Mouse (Mus musculus): ENCODE data around the gene Lmbr1l.

Lmbr1l gene

GRCm38 (mm10) chr15:98867321-98867720, 50.7 kb downstream of the Lmbr1l start:
- peak; percentile 51 for DNase-seq

- DNase-seq: no peak
Observed at GRCm38 (mm10) chr15:98866501-98866900, 51.5 kb downstream of the Lmbr1l start.

- DNase-seq: no peak
Observed at GRCm38 (mm10) chr15:98865771-98866170, 52.3 kb downstream of the Lmbr1l start.

- DNase-seq: no peak
Observed at GRCm38 (mm10) chr15:98864951-98865350, 53.1 kb downstream of the Lmbr1l start.

- no peak for DNase-seq
Observed at GRCm38 (mm10) chr15:98863451-98863958, 54.5 kb downstream of the Lmbr1l start.

- DNase-seq: no peak
Observed at GRCm38 (mm10) chr15:98861701-98862410, 56.2 kb downstream of the Lmbr1l start.

GRCm38 (mm10) chr15:98860921-98861320, 57.1 kb downstream of the Lmbr1l start:
- no peak for DNase-seq

- DNase-seq: no peak
Observed at GRCm38 (mm10) chr15:98859319-98860043, 58.5 kb downstream of the Lmbr1l start.

GRCm38 (mm10) chr15:98854214-98854613, 63.8 kb downstream of the Lmbr1l start:
- no peak for DNase-seq

Measured in kidney, adult 18-20 months (tissue).